Mouse (Mus musculus) right cerebral cortex, adult 18-20 months (tissue): ENCODE results near the gene Lcn12.

ENCODE experiments used
- DNase-seq: peaks from one replicate; pipeline ENCODE4 v3.0.0; 2022; ENCODE audit warnings: mixed read lengths

The Lcn12 gene

GRCm38 (mm10) chr2:25493476-25493961, at the start of gene Lcn12:
TSS of gene Lcn12 (minus strand) at chr2:25493911.
- no peak for DNase-seq

GRCm38 (mm10) chr2:25541644-25542367, 48.1 kb upstream of the Lcn12 start:
- no peak for DNase-seq

- no peak for DNase-seq
Observed at GRCm38 (mm10) chr2:25540541-25540948, 46.8 kb upstream of the Lcn12 start.

- DNase-seq: no peak
Observed at GRCm38 (mm10) chr2:25536531-25536930, 42.8 kb upstream of the Lcn12 start.

GRCm38 (mm10) chr2:25534866-25535182, 41.1 kb upstream of the Lcn12 start:
- no peak for DNase-seq

GRCm38 (mm10) chr2:25534178-25534865, 40.6 kb upstream of the Lcn12 start:
- peak; percentile 29 for DNase-seq

GRCm38 (mm10) chr2:25533707-25534106, 40.0 kb upstream of the Lcn12 start:
- no peak for DNase-seq

GRCm38 (mm10) chr2:25526510-25527302, 33.0 kb upstream of the Lcn12 start:
- no peak for DNase-seq

GRCm38 (mm10) chr2:25509912-25510311, 16.2 kb upstream of the Lcn12 start:
- DNase-seq: no peak

GRCm38 (mm10) chr2:25506964-25507363, 13.3 kb upstream of the Lcn12 start:
- no peak for DNase-seq

- DNase-seq: no peak
Observed at GRCm38 (mm10) chr2:25505860-25506259, 12.1 kb upstream of the Lcn12 start.

- no peak for DNase-seq
Observed at GRCm38 (mm10) chr2:25505000-25505399, 11.3 kb upstream of the Lcn12 start.

- DNase-seq: no peak
Observed at GRCm38 (mm10) chr2:25504538-25504937, 10.8 kb upstream of the Lcn12 start.

GRCm38 (mm10) chr2:25502726-25503125, 9.0 kb upstream of the Lcn12 start:
- no peak for DNase-seq

GRCm38 (mm10) chr2:25501593-25502486, 8.1 kb upstream of the Lcn12 start, which contains the start of gene C8g:
TSS of gene C8g (minus strand) at chr2:25501719.
- no peak for DNase-seq

- peak; percentile 88 for DNase-seq
Observed at GRCm38 (mm10) chr2:25500576-25501405, 7.1 kb upstream of the Lcn12 start, which contains the start of gene Fbxw5. TSS of gene Fbxw5 (plus strand) at chr2:25500750.

GRCm38 (mm10) chr2:25500071-25500575, 6.4 kb upstream of the Lcn12 start:
- no peak for DNase-seq

GRCm38 (mm10) chr2:25498622-25499478, 5.1 kb upstream of the Lcn12 start:
- DNase-seq: no peak

GRCm38 (mm10) chr2:25497846-25498575, 4.3 kb upstream of the Lcn12 start:
- no peak for DNase-seq
